Mouse (Mus musculus): ENCODE measurements at regions not wholly inside any gene's neighbourhood (a gene's known extent, or its start where the extent isn't known, plus 50 kb on each side); places are given as distances from the start of the nearest gene placed in this dataset.

DNA sequence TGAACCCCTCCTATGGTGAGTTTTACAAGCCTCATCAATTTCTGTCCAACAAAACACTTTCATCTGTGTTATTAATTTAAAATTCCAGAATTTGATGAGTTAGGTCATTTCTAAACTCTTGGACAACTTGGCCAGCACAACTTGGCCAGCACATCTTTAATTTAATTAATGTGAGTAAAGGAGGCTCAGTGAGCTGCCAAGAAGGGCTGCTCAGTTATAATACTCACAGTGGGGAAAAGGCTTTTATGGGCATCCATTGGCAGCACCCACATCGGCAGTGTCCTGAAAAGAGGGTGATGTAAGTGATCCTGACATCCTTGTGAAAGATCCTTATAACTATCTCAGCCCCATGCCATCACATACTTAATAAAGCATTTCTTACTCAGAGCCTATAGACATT, 359.2 kb upstream of the Gm6657 start:
- no peak for TF ChIP-seq CTCF (IDR thresholded peaks at IDR 0.05; ENCODE audit: extremely low read depth, insufficient read depth, low read length)
- TF ChIP-seq POLR2A (IDR thresholded peaks at IDR 0.05; ENCODE audit: extremely low read depth, insufficient read depth, low read length), result no peak
